Mouse (Mus musculus) small intestine, adult 2 months (tissue): ENCODE measurements around the gene Dhh.

Source experiments
- CTCF ChIP-seq: fragments of 200-500 bp; IDR thresholded peaks from 2 replicates; pipeline ENCODE4 v1.5.1; 2012; ENCODE audit warnings: low read depth, mild to moderate bottlenecking, control low read depth, inconsistent platforms, low read length, moderate library complexity, mixed read lengths; ENCODE audit not compliant: insufficient replicate concordance, insufficient read length; ENCODE audit errors: extremely low read depth
- POLR2A ChIP-seq: fragments of 200-500 bp; IDR thresholded peaks from 2 replicates; pipeline ENCODE4 v1.6.1; 2012; ENCODE audit warnings: low read depth, mild to moderate bottlenecking, control low read depth, inconsistent platforms, low read length, moderate library complexity

DNA sequence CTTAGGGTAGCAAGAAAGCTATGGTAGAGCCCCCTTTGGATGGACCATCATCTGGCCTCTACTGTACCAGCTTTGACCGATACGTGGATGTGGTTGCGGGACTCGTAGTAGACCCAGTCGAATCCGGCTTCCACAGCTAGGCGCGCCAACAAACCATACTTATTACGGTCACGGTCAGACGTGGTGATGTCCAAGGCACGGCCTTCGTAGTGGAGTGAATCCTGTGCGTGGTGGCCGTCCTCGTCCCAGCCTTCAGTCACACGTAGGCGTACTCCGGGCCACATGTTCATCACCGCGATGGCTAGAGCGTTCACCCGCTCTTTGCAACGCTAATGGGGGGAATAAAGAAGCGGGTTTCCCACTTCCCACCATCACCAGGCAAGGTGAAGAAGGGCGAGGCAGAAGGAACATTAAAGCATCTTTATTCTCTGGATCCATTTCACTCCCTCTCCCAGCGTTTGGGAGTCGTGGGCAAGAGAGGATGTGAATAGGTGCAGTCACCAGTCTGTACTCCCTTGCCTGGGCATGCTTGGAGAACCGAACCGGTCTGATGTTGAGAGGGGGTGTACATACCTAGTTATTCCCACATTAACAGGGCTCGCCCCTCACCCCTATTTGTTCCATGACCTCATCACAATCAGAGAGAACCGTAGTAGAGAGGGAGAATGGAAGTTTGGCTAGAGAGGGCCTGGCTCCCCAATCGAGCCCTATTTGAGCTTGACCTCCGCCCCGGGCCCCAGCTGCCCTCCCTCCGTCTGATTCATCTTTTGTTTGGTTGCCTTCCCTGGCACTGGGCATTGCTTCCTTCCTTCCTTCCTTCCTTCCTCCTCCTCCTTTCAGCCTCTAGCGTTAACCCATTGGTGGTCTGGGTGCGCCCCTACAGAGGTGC is 3.4 kb downstream of the Dhh start:
- TF ChIP-seq POLR2A: no peak
- TF ChIP-seq CTCF: no peak
